Mouse (Mus musculus) mesoderm, embryonic 11.5 days (tissue): ENCODE data around the gene Olfr1032.
"Not testable (repeated sequence)": the region's sequence is repeated elsewhere in the genome, so short reads cannot be mapped to it uniquely, and the experiment has no call there.

Source experiments
- DNase-seq: peaks from one replicate; pipeline ENCODE4 v3.0.0-alpha.2; 2012; ENCODE audit warnings: low read depth, low spot score

Olfr1032 gene

GRCm38 (mm10) chr2:86005240-86005639 lies at the start of gene Olfr1032:
TSS of gene Olfr1032 (plus strand) at chr2:86005540.
- DNase-seq, result no peak

- no peak for DNase-seq
These were observed 31.7 kb upstream of the Olfr1032 start, which contains the start of gene Olfr1029 for GRCm38 (mm10) chr2:85973595-85973994. TSS of gene Olfr1029 (plus strand) at chr2:85973895.

GRCm38 (mm10) chr2:85978976-85979375 lies 26.4 kb upstream of the Olfr1032 start, which contains the start of gene Olfr1030:
TSS of gene Olfr1030 (plus strand) at chr2:85979276.
- no peak for DNase-seq

GRCm38 (mm10) chr2:85990004-85990403 lies 15.3 kb upstream of the Olfr1032 start, which contains the start of gene Olfr1031:
TSS of gene Olfr1031 (plus strand) at chr2:85990304.
- no peak for DNase-seq

GRCm38 (mm10) chr2:86020406-86020805 lies 15.1 kb downstream of the Olfr1032 start, which contains the start of gene Olfr1033:
TSS of gene Olfr1033 (plus strand) at chr2:86020633.
- not testable (repeated sequence) for DNase-seq

GRCm38 (mm10) chr2:86021518-86021917 lies 16.2 kb downstream of the Olfr1032 start:
- not testable (repeated sequence) for DNase-seq

GRCm38 (mm10) chr2:86045561-86045960 lies 40.2 kb downstream of the Olfr1032 start, which contains the start of gene Olfr1034:
TSS of gene Olfr1034 (plus strand) at chr2:86045861.
- DNase-seq, result no peak

GRCm38 (mm10) chr2:86050777-86051176 lies 45.4 kb downstream of the Olfr1032 start:
- DNase-seq, result not testable (repeated sequence)
